Mouse (Mus musculus): Measurements from ENCODE around the gene Zfp324.
"Not testable (repeated sequence)": the region's sequence is repeated elsewhere in the genome, so short reads cannot be mapped to it uniquely, and the experiment has no call there.

Zfp324 gene

GRCm38 (mm10) chr7:12965678-12966091 lies at the start of gene Zfp324:
Zfp324 (plus strand) TSS chr7:12965838.
- DNase-seq (ENCODE audit: low read depth, low spot score) = peak; percentile 90

- DNase-seq (ENCODE audit: low read depth, low spot score) = not testable (repeated sequence)
Observed at GRCm38 (mm10) chr7:12920495-12920894, 45.1 kb upstream of the Zfp324 start.

GRCm38 (mm10) chr7:12921318-12921704 lies 44.3 kb upstream of the Zfp324 start:
- no peak for DNase-seq (ENCODE audit: low read depth, low spot score)

GRCm38 (mm10) chr7:12921705-12922465 lies 43.8 kb upstream of the Zfp324 start, which contains the start of gene Rps5:
Rps5 (plus strand) TSS chr7:12922290.
- DNase-seq (ENCODE audit: low read depth, low spot score) = peak; percentile 100

GRCm38 (mm10) chr7:12922729-12923128 lies 42.9 kb upstream of the Zfp324 start:
- no peak for DNase-seq (ENCODE audit: low read depth, low spot score)

GRCm38 (mm10) chr7:12926316-12926715 lies 39.3 kb upstream of the Zfp324 start:
- no peak for DNase-seq (ENCODE audit: low read depth, low spot score)

GRCm38 (mm10) chr7:12927191-12927680 lies 38.4 kb upstream of the Zfp324 start, which contains the start of gene Rnf225:
Rnf225 (plus strand) TSS chr7:12927416.
- DNase-seq (ENCODE audit: low read depth, low spot score) = peak; percentile 71

- DNase-seq (ENCODE audit: low read depth, low spot score) = peak; percentile 42
Observed at GRCm38 (mm10) chr7:12927693-12928589, 37.7 kb upstream of the Zfp324 start.

- peak; percentile 55 for DNase-seq (ENCODE audit: low read depth, low spot score)
Observed at GRCm38 (mm10) chr7:12933615-12934140, 32.0 kb upstream of the Zfp324 start.

GRCm38 (mm10) chr7:12934808-12935207 lies 30.8 kb upstream of the Zfp324 start:
- no peak for DNase-seq (ENCODE audit: low read depth, low spot score)

- DNase-seq (ENCODE audit: low read depth, low spot score) = not testable (repeated sequence)
Observed at GRCm38 (mm10) chr7:12937254-12937803, 28.3 kb upstream of the Zfp324 start.

- no peak for DNase-seq (ENCODE audit: low read depth, low spot score)
Observed at GRCm38 (mm10) chr7:12940599-12940998, 25.0 kb upstream of the Zfp324 start.

GRCm38 (mm10) chr7:12943488-12943887 lies 22.1 kb upstream of the Zfp324 start:
- peak; percentile 71 for DNase-seq (ENCODE audit: low read depth, low spot score)

- peak; percentile 99 for DNase-seq (ENCODE audit: low read depth, low spot score)
Observed at GRCm38 (mm10) chr7:12949032-12949871, 16.4 kb upstream of the Zfp324 start.

GRCm38 (mm10) chr7:12949872-12950229 lies 15.8 kb upstream of the Zfp324 start:
- no peak for DNase-seq (ENCODE audit: low read depth, low spot score)

GRCm38 (mm10) chr7:12954896-12955295 lies 10.7 kb upstream of the Zfp324 start:
- peak; percentile 74 for DNase-seq (ENCODE audit: low read depth, low spot score)

- no peak for DNase-seq (ENCODE audit: low read depth, low spot score)
Observed at GRCm38 (mm10) chr7:12957511-12957910, 8.1 kb upstream of the Zfp324 start.

- DNase-seq (ENCODE audit: low read depth, low spot score) = no peak
Observed at GRCm38 (mm10) chr7:12958948-12959347, 6.7 kb upstream of the Zfp324 start.

GRCm38 (mm10) chr7:12959718-12960117 lies 5.9 kb upstream of the Zfp324 start:
- peak; percentile 76 for DNase-seq (ENCODE audit: low read depth, low spot score)

- DNase-seq (ENCODE audit: low read depth, low spot score) = peak; percentile 92
Observed at GRCm38 (mm10) chr7:12961511-12962141, 4.0 kb upstream of the Zfp324 start.

All from ES-CJ7 (cell line).